Mouse (Mus musculus) forebrain, embryonic 15.5 days (tissue): ENCODE data around the gene Ddah1. TPM values are rescaled to one million over a fixed set of nuclear protein-coding genes. Genes with fewer than 3 reads are reported as not detected.
A peak's percentile ranks its signal among the peaks of the same experiment; 100 is the strongest.
"Not testable (repeated sequence)": the region's sequence is repeated elsewhere in the genome, so short reads cannot be mapped to it uniquely, and the experiment has no call there.

ENCODE experiments used
- ATAC-seq: fragments of 200-750 bp; cut with Nextera tagmentation; replicated peaks from 2 replicates; pipeline ENCODE4 v1.8.0; 2017; ENCODE audit warnings: mild to moderate bottlenecking, moderate TSS enrichment, moderate library complexity
- H3K27ac ChIP-seq: fragments of 300-500 bp; sonication (generic); replicated peaks from 2 replicates; pipeline ENCODE4 v1.5.1; 2015; ENCODE audit warnings: mild to moderate bottlenecking, inconsistent platforms
- H3K27me3 ChIP-seq: fragments of 300-500 bp; sonication (generic); 2 replicates; pipeline ENCODE4 v1.6.1; 2015; ENCODE audit warnings: inconsistent platforms
- H3K36me3 ChIP-seq: fragments of 300-500 bp; sonication (generic); 2 replicates; pipeline ENCODE4 v1.6.1; 2015; ENCODE audit warnings: mild to moderate bottlenecking, inconsistent platforms
- H3K4me1 ChIP-seq: fragments of 300-500 bp; sonication (generic); 2 replicates; pipeline ENCODE4 v1.6.1; 2015; ENCODE audit warnings: inconsistent platforms
- H3K4me2 ChIP-seq: fragments of 300-500 bp; sonication (generic); replicated peaks from 2 replicates; pipeline ENCODE4 v1.6.1; 2015; ENCODE audit warnings: mild to moderate bottlenecking, inconsistent platforms
- H3K4me3 ChIP-seq: fragments of 300-500 bp; sonication (generic); 2 replicates; pipeline ENCODE4 v1.5.1; 2015; ENCODE audit warnings: mild to moderate bottlenecking, inconsistent platforms
- H3K9ac ChIP-seq: fragments of 300-500 bp; sonication (generic); replicated peaks from 2 replicates; pipeline ENCODE4 v1.6.1; 2015; ENCODE audit warnings: mild to moderate bottlenecking, inconsistent platforms
- H3K9me3 ChIP-seq: fragments of 300-500 bp; sonication (generic); 2 replicates; pipeline ENCODE4 v1.6.1; 2016; ENCODE audit warnings: inconsistent platforms
- WGBS: fragments of 180-500 bp; shearing (Covaris S2); methylation state at CpG from one replicate; pipeline ENCODE4 v1.1.7; 2015; ENCODE audit warnings: mixed read lengths; 5-methylcytosine and 5-hydroxymethylcytosine counted together
- polyA plus RNA-seq: library from polyadenylated mRNA; unstranded; fragments of >200 nt; fragmentation: Nextera tagmentation; extraction: Ambion mirVana; gene quantifications from 2 replicates; pipeline ENCODE4 v1.2.1, GENCODE M21; 2015

Gene Ddah1
- polyA plus RNA-seq, 1 experiment from 2014 or later, result 162 TPM

- Histone ChIP-seq H3K4me3 (no peak overlapping the region), H3K4me1 (no peaks in the 10 kb centered on the region), H3K36me3 (no peaks in the 10 kb centered on the region), H3K9ac (no peak overlapping the region), H3K27ac (no peak overlapping the region), H3K9me3 (no peaks in the 10 kb centered on the region), H3K27me3 (no peaks in the 10 kb centered on the region), H3K4me2 (no peak overlapping the region)
- 87% methylated on average over 11 of the region's 11 CpGs for WGBS
- no peak for ATAC-seq
Measured at GRCm38 (mm10) chr3:145876120-145876519, 117.6 kb downstream of the Ddah1 start.

- not testable (repeated sequence) for H3K27me3 ChIP-seq, H3K27ac ChIP-seq, H3K4me2 ChIP-seq, H3K4me3 ChIP-seq, H3K9me3 ChIP-seq, H3K36me3 ChIP-seq, H3K9ac ChIP-seq, ATAC-seq
- H3K4me1 ChIP-seq, result peaks cover 18% of the 10 kb centered on the region
- WGBS, result 86% methylated on average over 14 of the region's 14 CpGs
Measured at GRCm38 (mm10) chr3:145878867-145879266, 120.4 kb downstream of the Ddah1 start.

GRCm38 (mm10) chr3:145880335-145880734, 121.9 kb downstream of the Ddah1 start:
- Histone ChIP-seq H3K27ac (no peak overlapping the region), H3K36me3 (no peaks in the 10 kb centered on the region), H3K27me3 (no peaks in the 10 kb centered on the region), H3K4me2 (no peak overlapping the region), H3K9ac (no peak overlapping the region), H3K4me1 (peaks cover 28% of the 10 kb centered on the region), H3K9me3 (no peaks in the 10 kb centered on the region), H3K4me3 (no peak overlapping the region)
- no peak for ATAC-seq
- WGBS, result 93% methylated on average over 1 of the region's 1 CpGs

GRCm38 (mm10) chr3:145882076-145882874, 123.8 kb downstream of the Ddah1 start:
- Histone ChIP-seq H3K9ac (no peak overlapping the region), H3K4me2 (no peak overlapping the region), H3K4me3 (no peak overlapping the region), H3K27me3 (no peaks in the 10 kb centered on the region), H3K27ac (peak overlapping the region; percentile 32; the same call in 1 of the 2 replicates), H3K36me3 (no peaks in the 10 kb centered on the region), H3K4me1 (peaks cover 41% of the 10 kb centered on the region), H3K9me3 (no peaks in the 10 kb centered on the region)
- WGBS, result 65% methylated on average over 15 of the region's 15 CpGs
- no peak for ATAC-seq

- Histone ChIP-seq H3K27ac (no peak overlapping the region), H3K4me3 (no peak overlapping the region), H3K4me1 (peaks cover 41% of the 10 kb centered on the region), H3K36me3 (no peaks in the 10 kb centered on the region), H3K9me3 (no peaks in the 10 kb centered on the region), H3K9ac (no peak overlapping the region), H3K27me3 (no peaks in the 10 kb centered on the region), H3K4me2 (no peak overlapping the region)
- 25% methylated on average over 2 of the region's 2 CpGs for WGBS
- no peak for ATAC-seq
Measured at GRCm38 (mm10) chr3:145883233-145883632, 124.8 kb downstream of the Ddah1 start.

GRCm38 (mm10) chr3:145885376-145885775, 126.9 kb downstream of the Ddah1 start:
- Histone ChIP-seq H3K4me1 (peaks cover 48% of the 10 kb centered on the region), H3K4me2 (no peak overlapping the region), H3K4me3 (no peak overlapping the region), H3K27me3 (no peaks in the 10 kb centered on the region), H3K9ac (no peak overlapping the region), H3K9me3 (no peaks in the 10 kb centered on the region), H3K36me3 (0 out of 2 replicates have a peak, but pooled peaks cover 3% of the 10 kb centered on the region), H3K27ac (peak overlapping the region; percentile 84)
- ATAC-seq, result peak; percentile 74
- 14% methylated on average over 4 of the region's 4 CpGs for WGBS

GRCm38 (mm10) chr3:145885851-145886464, 127.5 kb downstream of the Ddah1 start:
- H3K36me3 ChIP-seq, result 0 out of 2 replicates have a peak, but pooled peaks cover 3% of the 10 kb centered on the region
- 47% methylated on average over 5 of the region's 5 CpGs for WGBS
- no peak overlapping the region for H3K4me3 ChIP-seq
- no peaks in the 10 kb centered on the region for H3K27me3 ChIP-seq
- H3K9me3 ChIP-seq, result no peaks in the 10 kb centered on the region
- H3K4me2 ChIP-seq, result no peak overlapping the region
- peak; percentile 9; the same call in 1 of the 2 replicates for ATAC-seq
- H3K4me1 ChIP-seq, result peaks cover 54% of the 10 kb centered on the region
- H3K27ac ChIP-seq, result peak overlapping the region; percentile 84
- no peak overlapping the region for H3K9ac ChIP-seq

GRCm38 (mm10) chr3:145887430-145887971, 129.0 kb downstream of the Ddah1 start:
- no peak for ATAC-seq
- H3K4me3 ChIP-seq, result no peak overlapping the region
- 73% methylated on average over 6 of the region's 6 CpGs for WGBS
- no peaks in the 10 kb centered on the region for H3K27me3 ChIP-seq
- peaks cover 54% of the 10 kb centered on the region for H3K4me1 ChIP-seq
- no peak overlapping the region for H3K9ac ChIP-seq
- H3K9me3 ChIP-seq, result no peaks in the 10 kb centered on the region
- no peak overlapping the region for H3K4me2 ChIP-seq
- 0 out of 2 replicates have a peak, but pooled peaks cover 3% of the 10 kb centered on the region for H3K36me3 ChIP-seq
- no peak overlapping the region for H3K27ac ChIP-seq

- no peak overlapping the region for H3K4me2 ChIP-seq
- no peaks in the 10 kb centered on the region for H3K27me3 ChIP-seq
- H3K27ac ChIP-seq, result peak overlapping the region; percentile 83
- H3K36me3 ChIP-seq, result 0 out of 2 replicates have a peak, but pooled peaks cover 3% of the 10 kb centered on the region
- ATAC-seq, result peak; percentile 92
- no peak overlapping the region for H3K9ac ChIP-seq
- peaks cover 45% of the 10 kb centered on the region for H3K4me1 ChIP-seq
- WGBS, result 11% methylated on average over 18 of the region's 18 CpGs
- no peak overlapping the region for H3K4me3 ChIP-seq
- no peaks in the 10 kb centered on the region for H3K9me3 ChIP-seq
Measured at GRCm38 (mm10) chr3:145890346-145891132, 132.1 kb downstream of the Ddah1 start.

GRCm38 (mm10) chr3:145892451-145892850, 134.0 kb downstream of the Ddah1 start:
- Histone ChIP-seq H3K27me3 (no peaks in the 10 kb centered on the region), H3K27ac (peak overlapping the region; percentile 83), H3K4me1 (peaks cover 34% of the 10 kb centered on the region), H3K36me3 (0 out of 2 replicates have a peak, but pooled peaks cover 3% of the 10 kb centered on the region), H3K4me3 (no peak overlapping the region), H3K4me2 (no peak overlapping the region), H3K9me3 (no peaks in the 10 kb centered on the region), H3K9ac (no peak overlapping the region)
- 81% methylated on average over 3 of the region's 3 CpGs for WGBS
- ATAC-seq, result no peak

- Histone ChIP-seq H3K36me3 (0 out of 2 replicates have a peak, but pooled peaks cover 3% of the 10 kb centered on the region), H3K4me3 (no peak overlapping the region), H3K27me3 (no peaks in the 10 kb centered on the region), H3K4me1 (peaks cover 35% of the 10 kb centered on the region), H3K9ac (no peak overlapping the region), H3K4me2 (no peak overlapping the region), H3K27ac (no peak overlapping the region), H3K9me3 (no peaks in the 10 kb centered on the region)
- 43% methylated on average over 12 of the region's 12 CpGs for WGBS
- ATAC-seq, result no peak
Measured at GRCm38 (mm10) chr3:145894131-145894530, 135.7 kb downstream of the Ddah1 start.
